Mouse (Mus musculus) testis, postnatal 14 days (tissue): ENCODE results near the gene Pigk.

Experiments used
- DNase-seq: peaks from one replicate; pipeline ENCODE4 v3.0.0; 2021; ENCODE audit warnings: low spot score

Pigk gene

GRCm38 (mm10) chr3:152898906-152899305, 185.0 kb downstream of the Pigk start:
- DNase-seq = no peak

DNA sequence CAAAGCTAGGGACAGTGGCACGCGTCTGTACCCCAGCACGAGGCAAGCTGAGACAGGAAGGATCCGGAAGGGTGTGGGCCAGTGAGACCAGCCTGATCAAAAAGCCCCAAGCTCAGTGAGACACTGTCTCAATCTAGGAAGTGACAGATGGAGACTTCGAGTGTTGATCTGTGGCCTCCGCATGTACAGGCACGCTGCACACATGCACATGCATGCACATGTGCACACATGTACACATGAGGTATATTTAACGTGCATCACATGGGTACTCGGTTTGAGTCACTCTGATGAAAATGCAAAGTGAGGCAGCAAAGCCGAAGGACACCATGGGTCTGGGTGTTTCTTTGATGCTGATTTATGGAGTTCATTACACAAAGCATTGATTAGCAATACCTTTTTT, 191.1 kb downstream of the Pigk start:
- no peak for DNase-seq

DNA sequence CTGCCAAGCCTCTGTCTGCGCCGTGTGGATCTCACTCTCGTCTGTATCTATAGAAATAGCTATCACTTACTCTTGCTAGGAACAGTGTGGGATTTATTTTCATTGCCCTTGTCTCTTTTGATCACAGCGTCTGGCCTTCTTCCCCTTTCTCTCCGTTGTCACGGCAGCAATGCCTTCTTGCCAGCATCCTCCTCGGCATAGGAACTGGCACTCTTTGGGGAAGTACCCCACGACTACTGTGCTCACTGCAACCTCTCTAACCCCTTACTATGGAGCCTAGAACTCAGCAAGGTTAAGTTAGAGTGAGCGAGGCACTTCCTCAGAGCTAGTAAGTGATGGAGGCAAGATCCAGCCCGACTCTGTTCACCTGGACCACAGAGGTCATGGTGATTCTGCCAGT, 191.9 kb downstream of the Pigk start:
- DNase-seq = no peak

- DNase-seq = no peak
Measured at GRCm38 (mm10) chr3:152907087-152907486, 193.2 kb downstream of the Pigk start.

DNA sequence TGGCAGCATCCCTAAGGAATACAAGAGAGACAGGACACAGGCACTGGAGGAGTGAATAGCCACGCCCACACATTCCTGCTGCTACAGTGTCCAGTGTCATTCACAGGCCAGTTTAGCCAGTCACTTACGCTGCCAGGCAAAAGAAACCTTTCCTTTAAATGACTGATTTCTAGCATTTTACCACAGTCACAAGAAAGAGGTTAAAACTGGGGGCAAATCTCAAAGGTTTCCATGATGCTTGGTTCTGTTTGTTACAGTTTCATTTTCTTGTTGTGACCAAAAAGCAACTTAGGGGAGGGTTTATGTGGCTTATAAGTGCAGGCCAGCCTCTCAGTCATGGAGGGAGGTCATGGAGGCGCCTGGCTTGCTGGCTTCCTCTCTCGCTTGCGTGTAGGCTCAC, 193.8 kb downstream of the Pigk start:
- DNase-seq = no peak

GRCm38 (mm10) chr3:152911578-152911977, 197.7 kb downstream of the Pigk start:
- DNase-seq = no peak

GRCm38 (mm10) chr3:152912216-152913101, 198.6 kb downstream of the Pigk start:
- DNase-seq = no peak

GRCm38 (mm10) chr3:152913150-152913549, 199.2 kb downstream of the Pigk start:
- DNase-seq = no peak

- DNase-seq = no peak
Measured at GRCm38 (mm10) chr3:152913625-152914024, 199.7 kb downstream of the Pigk start.

DNA sequence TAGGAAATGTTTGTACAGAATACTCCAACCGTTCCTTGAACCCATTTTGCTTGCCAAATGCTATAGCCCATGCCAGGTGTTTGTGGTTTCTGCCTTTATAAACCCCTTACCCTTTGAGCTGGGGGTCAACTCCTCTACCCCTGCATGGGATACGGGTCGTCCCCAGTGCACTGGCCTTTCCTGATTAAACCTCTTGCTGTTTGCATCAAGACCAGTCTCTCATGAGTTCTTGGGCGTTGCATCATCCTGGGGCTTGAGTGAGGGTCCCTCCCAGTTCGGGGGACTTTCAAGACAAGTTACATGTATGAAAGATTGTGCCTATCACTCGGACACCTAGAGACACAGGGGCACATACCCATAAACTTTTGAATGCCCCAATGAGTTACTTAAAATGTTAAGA, 200.5 kb downstream of the Pigk start:
- DNase-seq = no peak

- DNase-seq = no peak
Measured at GRCm38 (mm10) chr3:152917579-152917978, 203.7 kb downstream of the Pigk start.

DNA sequence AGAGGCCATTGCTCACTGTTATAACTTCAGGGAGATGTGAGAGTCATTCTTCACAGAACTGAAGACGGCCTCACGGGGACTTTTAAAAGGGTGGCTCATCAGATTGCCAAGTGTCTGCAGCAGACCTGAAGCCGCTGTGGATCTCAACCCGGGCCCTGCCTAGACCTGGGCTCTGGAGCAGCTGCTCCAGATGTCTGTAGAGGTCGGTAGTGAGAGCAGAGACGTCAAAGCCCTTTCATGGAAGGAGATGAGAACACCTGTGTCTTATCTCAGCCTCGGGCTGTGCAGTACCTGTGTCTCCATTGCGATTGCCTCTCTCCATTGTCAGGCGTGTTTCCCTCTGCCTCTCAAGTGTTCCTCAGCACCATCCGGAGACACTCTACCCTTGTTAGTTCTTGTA, 205.2 kb downstream of the Pigk start:
- DNase-seq = no peak

GRCm38 (mm10) chr3:152920365-152920764, 206.5 kb downstream of the Pigk start:
- DNase-seq = no peak

GRCm38 (mm10) chr3:152923530-152923929, 209.6 kb downstream of the Pigk start:
- no peak for DNase-seq

- DNase-seq = no peak
Measured at GRCm38 (mm10) chr3:152925364-152925763, 211.5 kb downstream of the Pigk start.

DNA sequence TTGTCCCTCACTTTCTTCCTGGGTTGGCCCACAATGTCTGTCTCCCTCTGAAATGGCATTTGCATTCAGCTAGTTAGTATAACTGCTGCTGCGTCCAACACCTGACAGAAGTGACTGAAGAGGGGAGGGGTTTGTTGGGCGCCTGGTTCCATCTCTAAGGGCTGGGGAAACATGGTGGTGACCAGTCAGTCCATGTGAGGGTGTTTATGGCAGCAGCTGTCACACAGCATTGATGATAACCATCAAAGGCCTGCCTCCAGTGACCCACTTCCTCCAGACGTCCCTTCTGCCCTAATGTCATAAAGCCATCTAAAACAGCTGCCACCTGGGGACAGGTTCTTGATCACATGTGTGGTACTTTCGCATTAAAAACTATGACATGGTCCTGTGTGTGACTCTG, 212.3 kb downstream of the Pigk start:
- DNase-seq = no peak

DNA sequence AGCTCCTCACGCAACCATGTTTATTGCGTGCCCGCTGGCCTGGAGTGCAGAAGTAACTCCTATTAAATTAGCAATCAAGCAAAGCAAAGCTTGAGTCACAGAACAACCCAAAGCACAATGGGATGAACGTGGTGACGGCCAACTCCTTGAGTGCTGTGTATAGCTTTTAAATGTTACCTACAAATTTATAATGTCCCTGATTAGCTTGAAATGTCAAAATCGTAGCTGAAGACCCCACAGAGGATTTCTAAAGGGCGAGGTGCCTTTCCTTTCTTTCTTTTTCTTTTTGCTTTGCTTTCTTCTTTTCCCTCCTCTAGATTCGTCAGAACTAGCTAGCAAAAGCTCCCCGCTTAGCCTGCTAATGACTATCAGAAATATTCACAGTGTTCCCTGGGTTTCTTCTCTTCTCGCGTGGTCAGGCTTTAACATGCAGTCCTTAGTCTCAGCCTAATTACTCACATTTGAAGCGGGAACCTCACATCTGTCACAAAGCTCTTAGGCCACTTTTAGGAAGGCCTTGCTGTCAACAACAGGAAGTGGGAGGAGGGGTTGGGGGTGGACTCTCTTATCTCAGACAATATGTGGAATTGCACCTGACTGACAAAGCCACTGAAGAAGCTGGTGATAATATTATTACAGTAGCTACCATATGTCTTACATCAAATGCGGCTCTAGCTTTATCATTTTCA, 214.5 kb downstream of the Pigk start:
- no peak for DNase-seq

DNA sequence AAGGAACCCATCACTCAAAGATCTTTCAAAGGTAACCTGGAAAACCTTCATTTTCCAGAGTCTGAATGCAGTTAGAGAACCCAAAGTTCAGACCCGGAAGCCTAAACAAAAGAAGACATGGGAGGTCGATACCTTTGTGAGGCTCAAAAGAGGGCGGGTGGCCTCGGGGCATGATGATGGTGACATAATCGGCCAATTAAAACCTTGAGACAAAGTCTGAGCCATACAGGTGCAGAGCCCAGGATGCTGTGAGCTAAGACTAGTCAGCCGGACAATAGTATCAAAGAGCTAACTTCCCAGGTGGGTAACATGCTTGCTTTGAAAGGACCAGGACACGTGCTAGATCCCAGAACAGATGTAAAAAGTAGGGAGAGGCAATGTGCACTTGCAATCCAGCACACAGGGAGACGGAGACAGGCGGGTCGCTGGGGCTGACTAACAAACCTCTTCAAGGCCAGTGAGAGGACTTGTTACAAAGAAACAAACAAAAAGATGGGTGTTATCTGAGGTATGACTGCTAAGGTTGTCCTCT, 215.4 kb downstream of the Pigk start:
- DNase-seq = peak; percentile 20

GRCm38 (mm10) chr3:152929788-152930281, 215.9 kb downstream of the Pigk start:
- peak; percentile 48 for DNase-seq

GRCm38 (mm10) chr3:152931354-152931753, 217.5 kb downstream of the Pigk start:
- DNase-seq = no peak

DNA sequence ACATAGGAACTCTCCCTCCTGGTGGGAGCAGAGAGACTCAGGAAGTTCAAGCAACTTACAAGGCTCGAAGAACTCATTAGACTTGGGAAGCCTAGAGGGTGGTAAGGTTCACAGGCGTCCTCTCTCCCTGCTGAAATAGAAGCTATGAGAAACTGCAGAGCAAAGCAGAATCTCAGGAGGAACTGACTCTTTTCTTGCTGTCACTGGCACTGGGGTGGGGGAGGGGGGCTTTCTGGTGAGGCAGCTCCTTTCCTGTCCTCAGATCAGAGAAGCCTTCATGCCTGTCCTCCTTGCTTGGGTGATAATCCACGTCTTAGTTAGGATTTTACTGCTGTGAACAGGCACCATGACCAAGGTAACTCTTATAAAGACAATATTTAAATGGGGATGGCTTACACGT, 218.2 kb downstream of the Pigk start:
- DNase-seq = no peak

GRCm38 (mm10) chr3:152932544-152932943, 218.6 kb downstream of the Pigk start:
- no peak for DNase-seq

- no peak for DNase-seq
Measured at GRCm38 (mm10) chr3:152933737-152934136, 219.8 kb downstream of the Pigk start.
